Mouse (Mus musculus): Measurements from ENCODE around the gene Col23a1.

- no peak for TF ChIP-seq CTCF (IDR thresholded peaks at IDR 0.05; ENCODE audit: borderline replicate concordance, insufficient read depth, low read depth, low read length)
- TF ChIP-seq POLR2A (IDR thresholded peaks at IDR 0.05; ENCODE audit: borderline replicate concordance, insufficient read depth, low read length): no peak
These were observed 252.7 kb downstream of the Col23a1 start for GRCm38 (mm10) chr11:51542424-51542823.
